Mouse (Mus musculus) forelimb bud, embryonic 11.5 days (tissue): ENCODE measurements around the gene Tnrc6c.

ENCODE experiments used
- DNase-seq: peaks from one replicate; pipeline ENCODE4 v3.0.0-alpha.2; 2012; ENCODE audit warnings: low read depth, low spot score

The Tnrc6c gene

GRCm38 (mm10) chr11:117653491-117654351, at the start of gene Tnrc6c:
Tnrc6c (plus strand) TSS chr11:117654289.
- DNase-seq, result peak; percentile 81

- DNase-seq, result no peak
Measured at GRCm38 (mm10) chr11:117606137-117606536, 48.0 kb upstream of the Tnrc6c start.

- DNase-seq, result no peak
Measured at GRCm38 (mm10) chr11:117606605-117607203, 47.4 kb upstream of the Tnrc6c start.

GRCm38 (mm10) chr11:117608141-117608789, 45.8 kb upstream of the Tnrc6c start:
- DNase-seq, result no peak

- no peak for DNase-seq
Measured at GRCm38 (mm10) chr11:117608976-117609375, 45.1 kb upstream of the Tnrc6c start.

GRCm38 (mm10) chr11:117610589-117610988, 43.5 kb upstream of the Tnrc6c start:
- DNase-seq, result no peak

GRCm38 (mm10) chr11:117611068-117611467, 43.0 kb upstream of the Tnrc6c start:
- DNase-seq, result no peak

GRCm38 (mm10) chr11:117611860-117612259, 42.2 kb upstream of the Tnrc6c start:
- DNase-seq, result no peak

- no peak for DNase-seq
Measured at GRCm38 (mm10) chr11:117612885-117613284, 41.2 kb upstream of the Tnrc6c start.

- no peak for DNase-seq
Measured at GRCm38 (mm10) chr11:117617368-117617908, 36.7 kb upstream of the Tnrc6c start.

GRCm38 (mm10) chr11:117618214-117618613, 35.9 kb upstream of the Tnrc6c start:
- no peak for DNase-seq

- DNase-seq, result no peak
Measured at GRCm38 (mm10) chr11:117618774-117619173, 35.3 kb upstream of the Tnrc6c start.

GRCm38 (mm10) chr11:117619581-117619980, 34.5 kb upstream of the Tnrc6c start:
- no peak for DNase-seq

- no peak for DNase-seq
Measured at GRCm38 (mm10) chr11:117625196-117625595, 28.9 kb upstream of the Tnrc6c start.

GRCm38 (mm10) chr11:117626557-117626956, 27.5 kb upstream of the Tnrc6c start:
- DNase-seq, result no peak

GRCm38 (mm10) chr11:117627060-117627562, 27.0 kb upstream of the Tnrc6c start:
- DNase-seq, result no peak

- no peak for DNase-seq
Measured at GRCm38 (mm10) chr11:117627746-117628311, 26.3 kb upstream of the Tnrc6c start.

- peak; percentile 67 for DNase-seq
Measured at GRCm38 (mm10) chr11:117628312-117628779, 25.7 kb upstream of the Tnrc6c start.

- DNase-seq, result no peak
Measured at GRCm38 (mm10) chr11:117629865-117630264, 24.2 kb upstream of the Tnrc6c start.

- no peak for DNase-seq
Measured at GRCm38 (mm10) chr11:117630868-117631565, 23.1 kb upstream of the Tnrc6c start.

GRCm38 (mm10) chr11:117633310-117633709, 20.8 kb upstream of the Tnrc6c start:
- DNase-seq, result no peak
